Mouse (Mus musculus): ENCODE measurements around the gene Rps7. TPM values are rescaled to one million over a fixed set of nuclear protein-coding genes. Genes with fewer than 3 reads are reported as not detected.

Rps7 gene
- 100 to 1,000 TPM; 273 to 291 TPM for total RNA-seq (2021)
- long read RNA-seq, experiment 1, transcript Rps7-201 (7 exons, 954 nt) = major isoform, 95 of 110 reads
- long read RNA-seq, experiment 1, transcript Rps7-203 (6 exons, 820 nt) = minor isoform, 12 of 110 reads
- long read RNA-seq, experiment 1, partial matches to known transcripts = 1 of 110 reads
- long read RNA-seq, experiment 1, other reads (novel, unspliced or antisense) = 2 of 110 reads
- long read RNA-seq, experiment 2, transcript Rps7-201 (7 exons, 954 nt) = major isoform, 214 of 233 reads
- long read RNA-seq, experiment 2, transcript Rps7-203 (6 exons, 820 nt) = minor isoform, 12 of 233 reads
- long read RNA-seq, experiment 2, partial matches to known transcripts = 2 of 233 reads
- long read RNA-seq, experiment 2, other reads (novel, unspliced or antisense) = 3 of 233 reads

DNA sequence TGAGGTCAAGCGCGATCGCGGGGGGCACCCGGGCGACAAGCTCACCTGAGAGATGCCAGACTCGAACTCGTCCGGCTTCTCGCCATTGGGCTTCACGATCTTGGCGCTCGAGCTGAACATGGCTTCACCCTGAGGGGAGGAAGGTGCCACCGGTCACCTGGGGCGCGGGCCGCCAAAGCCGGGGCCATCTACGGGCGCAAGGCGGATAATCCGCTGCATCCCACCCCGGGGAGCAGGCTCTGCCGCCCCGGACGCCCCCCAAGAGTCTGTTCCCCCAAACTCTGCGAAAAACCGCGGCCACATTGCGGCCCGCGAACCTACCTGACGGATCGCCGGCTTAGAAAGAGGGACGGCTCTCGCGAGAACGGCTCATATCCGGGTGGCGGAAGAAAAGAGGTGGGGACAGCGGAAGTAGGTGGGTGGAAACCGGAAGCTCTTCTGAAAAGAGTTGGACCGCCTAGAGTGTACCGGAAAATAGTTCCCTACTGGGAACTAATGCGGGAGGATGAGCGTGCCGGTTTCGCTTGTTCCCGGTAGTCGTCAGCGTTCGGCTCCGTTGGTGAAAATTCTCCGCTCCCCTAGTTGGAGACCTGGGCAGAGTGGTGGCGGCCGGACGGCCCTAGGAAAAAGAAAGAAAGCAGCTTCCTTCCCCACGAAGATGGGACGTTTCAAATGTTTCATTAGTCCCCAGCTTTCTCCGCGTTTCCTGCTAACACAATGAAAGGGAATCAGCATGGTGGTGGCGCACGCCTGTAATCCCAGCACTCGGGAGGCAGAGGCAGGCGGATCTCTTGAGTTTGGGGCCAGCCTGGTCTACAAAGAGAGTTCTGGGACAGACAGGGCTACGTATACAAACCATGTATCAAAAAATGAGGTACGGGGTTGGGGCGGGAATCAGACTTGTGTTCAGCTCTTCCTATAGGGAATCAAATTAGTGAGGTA lies at the start of gene Rps7:
TSS of gene Rps7 (minus strand) at position 419 of the 942 bp plus-strand sequence.
- DNase-seq (ENCODE audit: low spot score in 2 of 2) = peak; percentile 95

DNA sequence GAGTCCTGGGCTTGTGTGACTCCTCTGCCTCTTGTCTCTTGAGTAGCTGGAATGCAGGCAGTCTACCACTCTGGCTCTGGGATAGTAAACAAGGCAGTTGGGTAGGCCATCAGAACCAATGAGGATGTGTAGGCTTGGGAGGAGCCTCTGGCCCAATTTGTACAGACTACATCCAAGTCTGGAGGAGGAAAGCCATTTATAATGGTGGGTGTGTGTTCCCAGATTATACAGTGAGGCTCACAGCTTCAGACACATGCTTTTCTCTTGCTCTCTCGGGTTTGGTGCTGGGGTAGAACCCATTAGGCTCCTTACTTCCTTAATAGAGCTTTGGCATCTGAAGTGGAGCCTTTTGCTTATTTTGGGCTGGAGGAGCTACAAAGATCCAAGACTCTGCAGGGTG lies 48.9 kb upstream of the Rps7 start:
- no peak for DNase-seq (ENCODE audit: low spot score in 2 of 2)

DNA sequence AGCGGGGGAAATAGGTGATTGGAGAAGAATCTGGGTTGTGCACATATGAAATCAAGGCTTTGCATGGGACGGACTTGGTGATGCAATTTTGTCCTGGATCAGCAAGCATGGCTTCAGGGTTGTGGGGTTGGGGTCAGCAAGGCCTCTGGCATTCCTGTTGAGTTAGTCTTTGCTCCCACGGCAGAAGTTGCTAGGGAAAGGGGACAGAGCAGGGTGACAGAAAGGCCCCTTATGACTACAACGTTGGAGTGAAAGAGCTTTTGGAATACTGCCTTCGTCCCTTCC lies 40.1 kb upstream of the Rps7 start:
- no peak for DNase-seq (ENCODE audit: low spot score in 2 of 2)

DNA sequence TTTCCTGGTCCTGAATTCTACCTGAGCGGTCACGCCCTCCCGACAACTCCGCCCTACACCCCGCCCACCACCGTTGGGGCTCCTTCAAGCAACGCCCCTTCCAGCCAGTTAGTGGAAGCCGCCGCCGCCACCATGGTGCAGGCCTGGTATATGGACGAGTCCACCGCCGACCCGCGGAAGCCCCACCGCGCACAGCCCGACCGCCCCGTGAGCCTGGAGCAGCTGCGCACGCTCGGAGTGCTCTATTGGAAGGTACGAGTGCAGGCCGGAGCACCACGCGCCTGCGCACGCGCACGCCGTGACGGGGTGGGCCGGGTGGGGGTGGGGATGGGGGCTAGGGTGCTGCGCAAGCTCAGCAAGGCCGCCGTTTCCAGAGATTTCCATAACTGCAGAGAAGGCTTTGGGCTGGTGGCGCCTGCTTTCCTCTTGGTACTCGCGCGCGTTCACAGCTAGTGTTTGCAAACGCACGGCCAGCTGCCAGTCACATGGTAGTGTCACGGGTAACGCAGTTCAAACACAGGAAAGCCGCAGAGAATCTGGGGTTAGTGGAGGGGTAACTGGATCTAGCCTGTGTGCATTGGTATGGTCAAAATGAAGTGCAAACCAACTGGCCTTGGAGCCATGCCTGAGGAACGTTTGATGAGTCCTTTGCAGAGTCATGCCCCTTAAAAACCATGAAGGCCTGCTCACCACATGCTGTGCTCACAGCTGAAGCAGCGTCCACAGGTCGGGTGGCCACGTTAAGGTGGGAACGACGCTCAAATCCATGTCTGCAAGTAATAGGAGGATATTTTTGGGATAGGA lies 39.6 kb upstream of the Rps7 start, which contains the start of gene Adi1:
TSS of gene Adi1 (plus strand) at position 111 of the 804 bp plus-strand sequence.
- DNase-seq (ENCODE audit: low spot score in 2 of 2) = peak; percentile 87 to 89

DNA sequence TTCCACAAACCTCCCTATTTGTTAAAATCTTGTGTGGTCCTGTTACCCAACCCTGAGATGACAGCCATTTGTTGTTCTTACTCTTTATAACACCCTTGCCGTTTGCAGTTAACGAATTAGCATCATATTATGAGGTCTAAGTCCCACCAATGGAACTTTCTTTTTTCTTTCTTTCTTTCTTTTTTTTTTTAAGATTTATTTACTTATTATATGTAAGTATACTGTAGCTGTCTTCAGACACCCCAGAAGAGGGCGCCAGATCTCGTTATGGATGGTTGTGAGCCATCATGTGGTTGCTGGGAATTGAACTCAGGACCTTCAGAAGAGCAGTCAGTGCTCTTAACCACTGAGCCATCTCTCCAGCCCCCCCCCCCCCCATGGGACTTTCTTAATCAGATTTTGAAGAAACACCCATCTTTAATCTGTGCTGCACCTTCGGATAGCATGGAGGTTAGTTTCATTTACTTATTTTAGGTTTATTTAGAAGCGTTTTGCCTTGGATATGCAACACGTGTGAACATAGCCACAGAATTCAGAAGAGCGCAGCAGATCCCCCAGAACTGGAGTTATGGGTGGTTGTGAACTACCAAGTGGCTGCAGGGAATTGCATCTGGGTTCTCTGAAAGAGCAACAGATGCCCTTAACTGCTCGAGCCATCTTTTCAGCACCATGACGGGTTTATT lies 38.4 kb upstream of the Rps7 start:
- DNase-seq (ENCODE audit: low spot score in 2 of 2) = no peak

DNA sequence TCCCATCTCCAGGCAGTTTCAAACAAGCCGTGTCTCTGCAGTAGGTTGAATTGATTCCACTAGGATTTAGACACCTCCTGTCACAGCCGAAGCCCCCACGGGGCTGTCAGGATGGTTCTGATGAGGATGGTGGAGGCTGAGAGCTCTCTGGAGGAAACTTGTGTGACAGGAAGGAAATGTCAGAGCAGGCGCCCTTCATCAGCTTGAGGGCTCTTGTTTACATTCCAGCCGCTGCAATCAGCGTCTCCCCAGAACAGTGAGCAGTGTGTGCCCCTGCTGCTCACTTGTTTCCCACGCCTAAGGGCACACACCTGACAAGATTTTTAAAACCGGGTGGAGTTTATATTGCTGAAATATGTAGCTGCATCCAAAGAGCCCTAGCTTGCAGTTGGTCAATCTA lies 31.5 kb upstream of the Rps7 start:
- no peak for DNase-seq (ENCODE audit: low spot score in 2 of 2)

DNA sequence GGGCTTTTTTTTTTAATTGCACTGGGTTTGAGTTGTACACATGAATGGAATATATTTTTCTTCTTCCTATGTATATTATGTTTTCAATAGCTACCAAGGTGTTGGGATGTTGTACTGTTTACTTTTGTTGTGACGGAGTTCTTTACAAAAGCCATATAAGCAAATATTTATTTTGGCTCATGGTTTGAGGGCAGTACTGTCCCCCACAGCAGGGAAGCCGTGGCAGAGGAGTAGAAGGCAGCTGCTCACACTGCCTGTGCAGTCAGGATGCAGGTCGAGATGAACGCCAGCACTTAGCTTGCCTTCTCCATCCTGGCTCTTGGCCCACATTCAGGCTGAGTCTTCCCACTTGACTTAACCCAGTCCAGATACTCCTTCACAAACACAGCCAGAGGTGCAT lies 31.0 kb upstream of the Rps7 start:
- no peak for DNase-seq (ENCODE audit: low spot score in 2 of 2)

DNA sequence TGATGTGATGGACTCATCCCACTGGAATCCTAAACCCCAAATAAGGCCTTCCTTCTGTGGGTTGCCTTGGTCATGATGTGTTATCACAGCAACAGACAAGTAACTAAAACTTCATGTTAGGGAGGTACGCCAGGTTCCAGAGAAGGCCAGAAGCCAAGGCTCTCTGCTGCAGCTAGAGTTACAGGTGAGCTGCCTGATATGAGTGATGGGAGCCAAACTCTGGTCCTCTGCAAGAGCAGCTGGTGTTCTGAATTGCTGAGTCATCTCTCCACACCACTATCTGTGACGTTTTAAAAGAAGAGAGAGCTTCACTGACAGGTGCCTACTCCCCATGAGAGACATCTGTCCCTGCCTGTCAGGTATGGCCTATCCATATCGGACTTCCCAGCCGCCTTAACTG lies 26.9 kb upstream of the Rps7 start:
- no peak for DNase-seq (ENCODE audit: low spot score in 2 of 2)

DNA sequence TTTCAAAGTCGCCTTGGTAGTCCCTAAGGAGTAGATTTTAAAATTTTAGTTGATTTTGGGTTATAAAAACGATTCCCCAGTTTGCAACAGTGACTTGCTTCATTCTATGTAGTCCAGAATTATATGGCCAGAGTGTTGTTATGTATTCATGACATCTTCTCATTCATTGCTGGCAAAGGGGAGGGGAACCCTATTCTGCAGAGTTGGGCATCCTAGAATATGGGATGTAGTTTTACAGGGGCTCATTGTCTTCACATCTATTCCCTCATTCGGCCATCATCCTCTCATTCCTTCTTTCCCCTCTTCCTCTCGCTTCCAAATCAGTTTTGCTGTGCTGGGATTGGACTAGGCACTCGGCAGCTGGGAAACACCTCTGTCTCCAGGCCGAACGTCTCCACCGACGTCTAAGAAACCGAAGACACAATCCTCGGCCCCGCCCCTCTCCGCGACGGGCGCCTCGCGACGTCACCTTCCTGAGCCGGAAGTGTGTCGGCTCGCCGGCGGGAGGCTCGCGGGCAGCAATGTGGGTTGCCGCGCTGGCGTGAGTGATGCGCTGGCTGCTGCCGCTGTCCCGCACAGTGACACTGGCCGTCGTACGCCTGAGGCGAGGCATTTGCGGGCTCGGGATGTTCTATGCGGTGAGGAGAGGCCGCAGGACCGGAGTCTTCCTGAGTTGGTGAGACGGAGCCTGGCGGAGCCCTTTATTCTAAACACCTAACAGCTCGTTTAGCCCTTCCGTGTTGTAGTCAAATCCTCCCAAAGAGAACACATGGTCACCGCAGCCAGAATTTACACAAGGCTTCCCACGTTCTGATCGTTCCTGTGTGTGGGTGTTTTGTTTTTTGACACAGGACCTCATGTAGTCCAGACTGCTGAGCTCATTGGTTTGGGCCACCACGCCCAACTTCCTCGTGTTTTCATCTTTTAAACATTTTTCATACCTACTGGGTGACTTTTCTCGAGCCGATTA lies 13.7 kb upstream of the Rps7 start, which contains the start of gene Rnaseh1:
TSS of gene Rnaseh1 (plus strand) at position 462 of the 970 bp plus-strand sequence.
- peak; percentile 86 to 90 for DNase-seq (ENCODE audit: low spot score in 2 of 2)

DNA sequence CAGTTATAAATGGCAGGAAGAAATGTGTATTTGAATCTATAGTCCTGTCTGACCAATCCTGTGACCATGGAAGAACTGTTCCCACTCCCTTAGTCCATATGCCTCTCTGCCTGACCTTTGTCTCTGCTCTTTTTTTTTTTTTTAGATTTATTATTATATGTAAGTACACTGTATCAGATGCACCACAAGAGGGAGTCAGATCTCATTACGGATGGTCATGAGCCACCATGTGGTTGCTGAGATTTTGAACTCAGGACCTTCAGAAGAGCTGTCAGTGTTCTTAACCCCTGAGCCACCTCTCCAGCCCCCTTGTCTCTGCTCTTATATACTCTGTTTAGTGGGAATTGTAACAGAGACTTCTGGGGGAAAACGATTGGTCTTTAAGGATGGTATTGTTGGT lies 3.0 kb upstream of the Rps7 start:
- DNase-seq (ENCODE audit: low spot score in 2 of 2) = no peak

DNA sequence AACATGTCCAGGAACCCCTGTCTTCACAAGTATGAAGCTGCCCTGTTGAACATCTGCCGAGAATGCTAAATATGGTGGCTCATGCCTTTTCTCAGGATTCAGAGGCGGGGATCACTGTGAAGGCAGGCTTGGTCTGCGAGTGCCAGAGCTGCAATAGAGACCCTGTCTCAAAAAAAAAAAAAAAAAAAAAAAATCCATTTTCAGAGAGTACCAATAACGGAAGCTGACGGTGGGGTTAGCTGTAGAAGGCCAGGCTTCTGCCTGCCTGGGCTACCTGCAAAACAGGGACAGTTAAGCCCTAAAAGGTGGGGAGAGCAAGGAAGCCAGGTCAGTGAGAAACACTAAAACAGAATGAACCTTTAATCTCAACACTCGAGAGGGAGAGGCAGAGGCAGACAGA lies 790 bp upstream of the Rps7 start:
- no peak for DNase-seq (ENCODE audit: low spot score in 2 of 2)

DNA sequence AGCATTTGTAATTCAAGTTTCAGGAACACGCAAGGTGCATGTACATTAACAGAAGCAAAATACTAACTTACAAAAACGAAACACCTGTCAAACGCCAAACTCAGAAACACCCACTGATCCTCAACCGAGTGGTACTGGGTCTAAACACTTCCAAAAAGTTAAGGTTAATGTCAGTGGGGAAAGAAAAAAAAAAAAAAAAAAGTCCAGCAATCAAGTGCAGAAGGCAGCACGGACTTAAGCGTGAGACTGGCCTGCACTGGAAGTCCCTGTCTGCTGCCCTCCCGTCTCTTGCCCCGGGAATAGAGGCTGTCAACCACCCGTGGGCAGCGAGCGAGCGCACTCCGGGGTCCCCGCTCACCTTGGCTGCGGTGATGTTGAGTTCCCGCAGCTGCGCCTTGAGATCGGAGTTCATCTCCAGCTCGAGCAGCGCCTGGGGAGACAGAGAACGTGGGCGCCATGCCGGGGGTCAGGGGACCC lies 657 bp downstream of the Rps7 start:
- no peak for DNase-seq (ENCODE audit: low spot score in 2 of 2)

DNA sequence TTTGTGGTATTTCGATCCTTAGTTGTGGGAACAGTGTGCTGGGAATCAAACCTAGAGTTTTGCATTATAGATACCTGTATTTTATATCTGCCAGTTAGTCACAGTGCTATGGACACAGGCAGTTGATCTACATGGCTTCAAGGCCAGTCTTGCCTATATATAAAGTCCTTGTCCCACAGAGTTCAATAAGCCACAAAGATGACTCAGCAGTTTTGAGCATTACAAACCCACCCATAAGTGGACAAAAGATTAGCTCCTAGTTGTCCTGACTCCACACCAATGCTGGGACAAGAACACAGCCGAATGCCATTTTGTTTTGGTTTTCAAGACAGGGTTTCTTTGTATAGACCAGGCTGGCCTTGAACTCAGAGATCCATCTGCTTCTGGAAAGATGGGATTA lies 7.3 kb downstream of the Rps7 start:
- DNase-seq (ENCODE audit: low spot score in 2 of 2) = no peak

DNA sequence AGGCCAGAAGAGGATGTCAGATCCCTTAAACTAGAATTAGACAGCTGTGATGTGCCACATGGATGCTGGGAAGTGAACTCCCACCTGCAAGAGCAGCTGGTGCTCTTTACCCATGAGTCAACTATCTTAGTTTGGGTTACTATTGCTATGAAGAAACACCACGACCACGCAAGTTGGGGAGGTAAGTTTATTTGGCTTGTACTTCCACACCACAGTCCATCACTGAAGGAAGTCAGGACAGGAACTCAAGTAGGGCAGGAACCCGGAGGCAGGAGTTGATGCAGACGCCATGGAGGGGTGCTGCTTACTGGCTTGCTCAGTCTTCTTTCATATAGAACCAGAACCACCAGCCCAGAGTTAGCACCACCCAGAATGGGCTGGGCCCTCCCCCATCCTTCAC lies 8.7 kb downstream of the Rps7 start:
- no peak for DNase-seq (ENCODE audit: low spot score in 2 of 2)

DNA sequence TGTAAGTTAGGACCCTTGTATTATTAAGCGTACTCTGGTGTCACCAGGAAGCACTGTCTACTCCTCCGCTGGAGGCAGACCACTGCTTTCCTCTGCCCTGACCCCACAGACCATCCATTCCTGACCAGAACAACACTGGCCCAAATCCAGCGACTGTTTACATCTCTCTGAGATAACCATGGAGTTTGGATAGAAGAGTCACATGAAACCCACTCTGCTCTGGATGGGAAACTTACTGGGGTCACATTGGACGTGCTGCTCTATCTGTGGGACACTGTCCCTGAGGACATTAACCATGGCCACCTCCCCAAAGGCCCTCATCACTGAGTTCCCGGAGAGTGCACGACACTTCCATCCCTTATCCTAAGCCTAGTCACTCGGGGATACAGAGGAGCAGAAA lies 10.3 kb downstream of the Rps7 start:
- DNase-seq (ENCODE audit: low spot score in 2 of 2) = no peak

DNA sequence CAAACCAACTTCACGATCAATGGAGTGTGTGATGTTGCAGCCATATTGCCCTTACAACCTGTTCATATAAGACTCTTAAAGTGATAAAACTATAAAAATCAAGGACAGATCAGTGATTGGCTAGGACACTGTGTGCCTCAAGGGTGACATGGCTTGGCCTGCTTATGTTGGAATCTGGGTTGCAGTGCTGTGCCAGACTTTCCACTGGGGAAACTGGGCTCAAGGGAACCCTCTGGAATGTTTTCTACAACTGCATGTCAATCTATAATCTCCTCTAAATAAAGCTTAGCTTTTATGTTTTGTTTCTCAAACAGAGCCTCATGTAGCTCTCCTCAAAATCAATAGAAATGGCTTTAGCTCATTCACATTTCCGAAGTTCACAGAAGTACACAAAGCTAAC lies 11.5 kb downstream of the Rps7 start:
- DNase-seq (ENCODE audit: low spot score in 2 of 2) = no peak

DNA sequence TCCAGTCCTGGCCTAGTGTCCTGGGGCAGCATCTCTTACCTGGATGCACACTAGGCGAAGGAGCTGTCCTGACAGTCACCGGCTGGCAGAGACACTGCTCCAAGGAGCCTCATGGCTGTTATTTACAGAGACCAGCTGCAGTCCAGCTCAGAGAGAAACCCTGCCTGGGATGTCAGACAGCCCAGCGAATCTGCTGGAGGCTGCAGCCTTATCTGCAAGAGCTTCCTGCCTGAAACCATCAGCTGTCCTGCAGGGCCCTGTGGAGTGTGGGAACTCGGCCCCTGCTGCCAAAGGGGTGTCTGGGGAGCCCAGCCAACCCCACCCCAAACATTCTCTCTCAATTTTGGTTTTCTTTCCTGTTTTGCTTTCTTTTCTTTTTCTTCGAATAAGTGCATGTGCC lies 12.6 kb downstream of the Rps7 start, which contains the start of gene Colec11:
TSS of gene Colec11 (minus strand) at position 183 of the 400 bp plus-strand sequence.
- DNase-seq (ENCODE audit: low spot score in 2 of 2) = no peak

DNA sequence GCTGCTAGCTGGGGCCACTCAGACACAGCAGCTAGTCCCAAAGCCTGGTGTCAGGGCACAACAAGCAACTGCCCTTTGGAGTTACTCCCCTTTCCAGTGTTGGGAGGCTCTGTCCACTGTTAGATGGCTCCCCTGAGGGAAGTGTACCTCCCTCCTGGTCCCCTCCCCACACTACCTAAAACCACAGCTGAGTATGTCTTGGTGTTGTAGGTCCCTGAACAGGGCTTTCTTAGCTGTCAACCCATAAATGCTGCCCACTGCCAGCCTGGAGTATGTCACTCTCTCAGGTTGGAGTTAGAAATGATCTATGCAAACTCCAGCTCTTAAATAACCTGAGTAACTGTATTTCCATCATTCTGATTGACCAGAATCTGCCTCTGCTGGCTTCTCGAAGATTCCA lies 13.1 kb downstream of the Rps7 start:
- no peak for DNase-seq (ENCODE audit: low spot score in 2 of 2)

DNA sequence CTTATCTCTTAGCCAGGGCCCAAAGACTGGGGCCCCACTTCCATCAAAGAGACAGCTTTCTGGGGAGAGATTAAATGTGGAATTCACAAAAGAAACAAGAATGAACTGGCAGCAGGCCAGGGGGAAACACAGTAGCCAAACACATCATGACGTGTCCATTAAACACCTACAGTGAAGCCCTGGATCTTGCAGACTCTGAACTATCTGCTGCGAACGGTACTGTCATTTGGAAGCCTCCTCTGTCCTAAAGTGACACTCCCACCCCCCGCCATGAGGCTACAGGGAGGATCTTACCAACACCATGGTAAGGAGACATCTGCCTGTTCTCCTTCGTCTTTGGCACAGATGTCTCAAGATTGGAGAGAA lies 13.6 kb downstream of the Rps7 start:
- no peak for DNase-seq (ENCODE audit: low spot score in 2 of 2)
